Mouse (Mus musculus) frontal cortex, postnatal 14 days (tissue): ENCODE data around the gene Aldoc.

Source experiments
- DNase-seq, 2 experiments: peaks; one replicate each; pipeline ENCODE4 v3.0.0; 2022; ENCODE audit warnings: low spot score in 2 of 2

The Aldoc gene

GRCm38 (mm10) chr11:78360789-78361131, 38.0 kb downstream of the Aldoc start:
- no peak for DNase-seq

GRCm38 (mm10) chr11:78363309-78364007, 40.7 kb downstream of the Aldoc start:
- DNase-seq = no peak

- no peak for DNase-seq
These were observed 41.3 kb downstream of the Aldoc start for GRCm38 (mm10) chr11:78364103-78364502.

- DNase-seq = no peak
These were observed 44.9 kb downstream of the Aldoc start for GRCm38 (mm10) chr11:78367456-78368225.

- no peak for DNase-seq
These were observed 47.6 kb downstream of the Aldoc start for GRCm38 (mm10) chr11:78370389-78370788.

GRCm38 (mm10) chr11:78371711-78372110, 48.9 kb downstream of the Aldoc start:
- DNase-seq = no peak

- no peak for DNase-seq
These were observed 49.4 kb downstream of the Aldoc start for GRCm38 (mm10) chr11:78372166-78372565.

- DNase-seq = no peak
These were observed 49.8 kb downstream of the Aldoc start for GRCm38 (mm10) chr11:78372610-78373009.

GRCm38 (mm10) chr11:78374147-78374546, 51.4 kb downstream of the Aldoc start:
- no peak for DNase-seq
